Mouse (Mus musculus) embryonic facial prominence, embryonic 14.5 days (tissue): ENCODE data around the gene Hs3st6. TPM values are rescaled to one million over a fixed set of nuclear protein-coding genes. Genes with fewer than 3 reads are reported as not detected.

Source experiments
- ATAC-seq: fragments of 200-750 bp; cut with Nextera tagmentation; 2 replicates; pipeline ENCODE4 v1.8.0; 2017; ENCODE audit warnings: low read depth, moderate number of reproducible peaks, moderate TSS enrichment
- DNase-seq: peaks from one replicate; pipeline ENCODE4 v3.0.0-alpha.2; 2015; ENCODE audit warnings: low spot score
- H3K27ac ChIP-seq: fragments of 300-500 bp; sonication (generic); replicated peaks from 2 replicates; pipeline ENCODE4 v1.5.1; 2014; ENCODE audit warnings: low read depth, mild to moderate bottlenecking, low read length, moderate library complexity
- H3K27me3 ChIP-seq: fragments of 300-500 bp; sonication (generic); replicated peaks from 2 replicates; pipeline ENCODE4 v1.6.1; 2014; ENCODE audit warnings: low read length; ENCODE audit not compliant: control insufficient read depth, insufficient read depth
- H3K36me3 ChIP-seq: fragments of 300-500 bp; sonication (generic); 2 replicates; pipeline ENCODE4 v1.6.1; 2014; ENCODE audit warnings: low read length, mixed read lengths; ENCODE audit not compliant: control insufficient read depth, insufficient read depth
- H3K4me1 ChIP-seq: fragments of 300-500 bp; sonication (generic); 2 replicates; pipeline ENCODE4 v1.6.1; 2014; ENCODE audit warnings: antibody characterized with exemption, low read length; ENCODE audit not compliant: control insufficient read depth, insufficient read depth
- H3K4me2 ChIP-seq: fragments of 300-500 bp; sonication (generic); 2 replicates; pipeline ENCODE4 v1.6.1; 2014; ENCODE audit warnings: low read depth, mild to moderate bottlenecking, low read length, moderate library complexity, mixed read lengths
- H3K4me3 ChIP-seq: fragments of 300-500 bp; sonication (generic); 2 replicates; pipeline ENCODE4 v1.5.1; 2014; ENCODE audit warnings: low read depth, mild to moderate bottlenecking, low read length
- H3K9ac ChIP-seq: fragments of 300-500 bp; sonication (generic); 2 replicates; pipeline ENCODE4 v1.6.1; 2014; ENCODE audit warnings: low read depth, mild to moderate bottlenecking, low read length, moderate library complexity, mixed read lengths
- H3K9me3 ChIP-seq: fragments of 300-500 bp; sonication (generic); 2 replicates; pipeline ENCODE4 v1.6.1; 2016; ENCODE audit warnings: low read length; ENCODE audit not compliant: control insufficient read depth
- WGBS: fragments of 180-500 bp; shearing (Covaris S2); extraction: QIAGEN DNeasy Blood & Tissue Kit; methylation state at CpG from one replicate; pipeline ENCODE4 v1.1.7; 2014; 5-methylcytosine and 5-hydroxymethylcytosine counted together
- polyA plus RNA-seq: library from polyadenylated mRNA; unstranded; fragments of >200 nt; fragmentation: Nextera tagmentation; extraction: Ambion mirVana; gene quantifications from 2 replicates; pipeline ENCODE4 v1.2.1, GENCODE M21; 2014

The Hs3st6 gene
- polyA plus RNA-seq, 1 experiment from 2014 or later: 10.1 TPM

GRCm38 (mm10) chr17:24724184-24724583 is 28.6 kb upstream of the Hs3st6 start, which contains the start of gene Ndufb10:
Gene Ndufb10 (minus strand): TSS chr17:24724478.
- 0% methylated on average over 23 of the region's 30 CpGs for WGBS
- peak; percentile 96 for DNase-seq

GRCm38 (mm10) chr17:24725637-24726390 is 27.0 kb upstream of the Hs3st6 start:
- no peaks in the 10 kb centered on the region for H3K27me3 ChIP-seq
- no peak overlapping the region for H3K27ac ChIP-seq
- ATAC-seq: no peak
- WGBS: 71% methylated on average over 3 of the region's 3 CpGs
- no peak overlapping the region for H3K4me2 ChIP-seq
- H3K9ac ChIP-seq: no peak overlapping the region
- H3K9me3 ChIP-seq: no peaks in the 10 kb centered on the region
- H3K36me3 ChIP-seq: peaks cover 17% of the 10 kb centered on the region
- H3K4me3 ChIP-seq: no peak overlapping the region
- H3K4me1 ChIP-seq: peaks cover 15% of the 10 kb centered on the region
- no peak for DNase-seq

More at GRCm38 (mm10) chr17:24724184-24724583, 28.6 kb upstream of the Hs3st6 start, which contains the start of gene Ndufb10:
- ATAC-seq: peak; percentile 76
- H3K9me3 ChIP-seq: no peaks in the 10 kb centered on the region
- H3K4me2 ChIP-seq: peak within 1 kb of the TSS; percentile 75
- peak within 1 kb of the TSS; percentile 89 for H3K9ac ChIP-seq
- H3K4me1 ChIP-seq: peaks cover 15% of the 10 kb centered on the region
- H3K4me3 ChIP-seq: peak within 1 kb of the TSS; percentile 70
- H3K27ac ChIP-seq: peak within 1 kb of the TSS; percentile 74
- no peaks in the 10 kb centered on the region for H3K27me3 ChIP-seq
- H3K36me3 ChIP-seq: peaks cover 20% of the 10 kb centered on the region

GRCm38 (mm10) chr17:24727618-24728017 is 25.2 kb upstream of the Hs3st6 start, which contains the start of gene Rpl3l:
Gene Rpl3l (plus strand): TSS chr17:24727820.
- no peak within 1 kb of the TSS for H3K4me2 ChIP-seq
- H3K9ac ChIP-seq: no peak within 1 kb of the TSS
- WGBS: 75% methylated on average over 2 of the region's 2 CpGs
- H3K27me3 ChIP-seq: no peaks in the 10 kb centered on the region
- ATAC-seq (no peak), DNase-seq (no peak)
- no peak within 1 kb of the TSS for H3K27ac ChIP-seq
- H3K4me3 ChIP-seq: no peak within 1 kb of the TSS
- no peaks in the 10 kb centered on the region for H3K9me3 ChIP-seq
- peaks cover 5% of the 10 kb centered on the region; the same call in 1 of the 2 replicates for H3K4me1 ChIP-seq
- peaks cover under 1% of the 10 kb centered on the region; the same call in 1 of the 2 replicates for H3K36me3 ChIP-seq

- H3K27me3 ChIP-seq: no peaks in the 10 kb centered on the region
- no peak for ATAC-seq
- WGBS: 72% methylated on average over 17 of the region's 17 CpGs
- no peak for DNase-seq
- H3K4me2 ChIP-seq: no peak overlapping the region
- no peaks in the 10 kb centered on the region for H3K9me3 ChIP-seq
- peaks cover 2% of the 10 kb centered on the region; the same call in 1 of the 2 replicates for H3K4me1 ChIP-seq
- no peak overlapping the region for H3K9ac ChIP-seq
- no peaks in the 10 kb centered on the region for H3K36me3 ChIP-seq
- no peak overlapping the region for H3K27ac ChIP-seq
- H3K4me3 ChIP-seq: no peak overlapping the region
Measured at GRCm38 (mm10) chr17:24728184-24728583, 24.6 kb upstream of the Hs3st6 start.

GRCm38 (mm10) chr17:24729067-24729466 is 23.7 kb upstream of the Hs3st6 start:
- no peak for ATAC-seq
- Histone ChIP-seq H3K4me3 (no peak overlapping the region), H3K9me3 (no peaks in the 10 kb centered on the region), H3K9ac (no peak overlapping the region), H3K27ac (no peak overlapping the region), H3K4me1 (no peaks in the 10 kb centered on the region), H3K27me3 (no peaks in the 10 kb centered on the region), H3K36me3 (no peaks in the 10 kb centered on the region), H3K4me2 (no peak overlapping the region)
- DNase-seq: no peak
- WGBS: 74% methylated on average over 6 of the region's 6 CpGs

GRCm38 (mm10) chr17:24730787-24731186 is 22.0 kb upstream of the Hs3st6 start:
- no peak overlapping the region for H3K4me3 ChIP-seq
- no peak overlapping the region for H3K4me2 ChIP-seq
- no peaks in the 10 kb centered on the region for H3K27me3 ChIP-seq
- 0 out of 2 replicates have a peak, but pooled peaks cover 1% of the 10 kb centered on the region for H3K4me1 ChIP-seq
- H3K9ac ChIP-seq: no peak overlapping the region
- ATAC-seq (no peak), DNase-seq (no peak)
- no peaks in the 10 kb centered on the region for H3K9me3 ChIP-seq
- WGBS: 79% methylated on average over 14 of the region's 14 CpGs
- H3K27ac ChIP-seq: no peak overlapping the region
- no peaks in the 10 kb centered on the region for H3K36me3 ChIP-seq

DNA sequence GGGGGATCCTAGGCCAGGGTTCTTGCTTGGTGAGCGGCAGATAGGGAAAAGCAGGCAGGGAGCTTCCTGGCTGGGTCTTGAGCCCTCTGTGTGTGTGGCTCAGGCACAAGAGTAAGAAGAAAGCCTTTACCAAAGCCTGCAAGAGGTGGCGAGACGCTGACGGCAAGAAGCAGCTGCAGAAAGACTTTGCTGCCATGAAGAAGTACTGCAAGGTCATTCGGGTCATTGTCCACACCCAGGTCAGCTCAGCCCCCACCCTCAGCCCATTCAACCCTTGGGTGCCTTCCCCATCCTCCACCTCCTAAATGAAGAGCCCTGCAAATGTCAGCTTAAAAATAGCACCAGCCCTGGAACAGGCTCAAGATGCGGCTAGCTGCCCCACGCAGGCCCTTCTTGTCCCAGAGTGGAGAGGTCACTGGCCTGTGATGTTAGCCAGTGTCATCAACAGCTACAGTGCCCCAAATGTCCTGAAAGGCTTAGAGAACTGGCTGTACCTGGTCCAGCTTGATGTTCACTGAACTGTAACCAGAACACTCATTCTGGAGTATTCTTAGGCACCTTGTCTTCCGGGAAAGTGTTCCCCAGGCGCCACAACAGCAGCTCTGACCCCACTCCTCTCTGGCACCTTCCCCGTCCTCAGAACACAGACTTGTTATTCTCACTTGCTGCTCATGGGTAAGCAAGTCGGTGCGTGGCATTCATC is 20.4 kb upstream of the Hs3st6 start:
- DNase-seq: no peak

DNA sequence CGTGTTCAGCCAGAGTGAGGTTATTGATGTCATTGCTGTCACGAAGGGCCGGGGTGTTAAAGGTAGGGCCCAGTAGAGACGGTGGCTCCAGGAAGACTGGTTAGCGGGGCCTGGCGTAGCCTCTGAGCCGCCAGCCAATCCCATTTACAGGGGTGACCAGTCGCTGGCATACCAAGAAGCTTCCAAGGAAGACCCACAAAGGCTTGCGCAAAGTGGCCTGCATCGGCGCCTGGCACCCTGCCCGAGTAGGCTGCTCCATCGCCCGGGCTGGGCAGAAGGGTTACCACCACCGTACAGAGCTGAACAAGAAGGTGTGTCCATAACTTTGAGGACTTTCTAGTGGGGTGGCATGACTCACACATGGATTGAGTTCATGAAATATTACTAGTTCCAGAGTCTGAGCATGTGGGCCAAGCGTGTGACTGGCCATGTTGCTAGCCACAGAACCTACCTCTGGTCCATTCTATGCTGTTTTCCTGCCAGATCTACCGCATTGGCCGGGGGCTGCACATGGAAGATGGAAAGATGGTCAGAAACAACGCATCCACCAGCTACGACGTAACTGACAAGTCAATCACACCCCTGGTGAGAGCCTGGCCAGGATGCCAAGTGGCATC is 19.2 kb upstream of the Hs3st6 start:
- Histone ChIP-seq H3K9me3 (no peaks in the 10 kb centered on the region), H3K27ac (no peak overlapping the region), H3K36me3 (no peaks in the 10 kb centered on the region), H3K9ac (no peak overlapping the region), H3K27me3 (no peaks in the 10 kb centered on the region), H3K4me3 (no peak overlapping the region), H3K4me1 (peaks cover 10% of the 10 kb centered on the region), H3K4me2 (no peak overlapping the region)
- ATAC-seq: no peak
- DNase-seq: no peak
- WGBS: 86% methylated on average over 21 of the region's 21 CpGs

More for the DNA sequence above, 20.4 kb upstream of the Hs3st6 start:
- Histone ChIP-seq H3K27ac (no peak overlapping the region), H3K4me2 (no peak overlapping the region), H3K9ac (no peak overlapping the region), H3K9me3 (no peaks in the 10 kb centered on the region), H3K36me3 (no peaks in the 10 kb centered on the region), H3K27me3 (no peaks in the 10 kb centered on the region), H3K4me3 (no peak overlapping the region), H3K4me1 (peaks cover 9% of the 10 kb centered on the region)
- WGBS: 75% methylated on average over 12 of the region's 12 CpGs
- no peak for ATAC-seq
